Mouse (Mus musculus) testis, adult 2 months (tissue): ENCODE measurements around the gene Efcab11. TPM values are rescaled to one million over a fixed set of nuclear protein-coding genes. Genes with fewer than 3 reads are reported as not detected.

Experiments
- H3K27ac ChIP-seq: fragments of 200-500 bp; 2 replicates; pipeline ENCODE4 v1.5.1; 2012; ENCODE audit warnings: low read depth, low read length; ENCODE audit not compliant: control insufficient read depth, insufficient read depth
- H3K27me3 ChIP-seq: fragments of 200-500 bp; 2 replicates; pipeline ENCODE4 v1.6.1; 2012; ENCODE audit warnings: mild to moderate bottlenecking, low read length, moderate library complexity; ENCODE audit not compliant: control insufficient read depth, insufficient read depth
- H3K36me3 ChIP-seq: fragments of 200-500 bp; 2 replicates; pipeline ENCODE4 v1.6.1; 2012; ENCODE audit warnings: mild to moderate bottlenecking, low read length; ENCODE audit not compliant: control insufficient read depth, insufficient read depth
- H3K4me1 ChIP-seq: fragments of 200-500 bp; 2 replicates; pipeline ENCODE4 v1.6.1; 2012; ENCODE audit warnings: low read length; ENCODE audit not compliant: control insufficient read depth, insufficient read depth
- H3K4me3 ChIP-seq: fragments of 200-500 bp; 2 replicates; pipeline ENCODE4 v1.5.1; 2012; ENCODE audit warnings: low read depth, mild to moderate bottlenecking, low read length, moderate library complexity, mixed read lengths; ENCODE audit not compliant: control insufficient read depth
- CTCF ChIP-seq: fragments of 200-500 bp; IDR thresholded peaks from 2 replicates; pipeline ENCODE4 v1.5.1; 2012; ENCODE audit warnings: low read depth, mild to moderate bottlenecking, inconsistent platforms, low read length, moderate library complexity; ENCODE audit not compliant: control insufficient read depth, insufficient read depth, insufficient replicate concordance
- POLR2A ChIP-seq: fragments of 200-500 bp; IDR thresholded peaks from 2 replicates; pipeline ENCODE4 v1.6.1; 2012; ENCODE audit warnings: low read depth, mild to moderate bottlenecking, inconsistent platforms, low read length, moderate library complexity; ENCODE audit not compliant: control insufficient read depth
- polyA plus RNA-seq: library from polyadenylated mRNA; depleted of rRNA; stranded (reverse); fragments of >200 nt; gene quantifications from 2 replicates; pipeline ENCODE4 v1.2.3, GENCODE M21; 2012

Gene Efcab11
- polyA plus RNA-seq, 1 experiment: 7.1 TPM

DNA sequence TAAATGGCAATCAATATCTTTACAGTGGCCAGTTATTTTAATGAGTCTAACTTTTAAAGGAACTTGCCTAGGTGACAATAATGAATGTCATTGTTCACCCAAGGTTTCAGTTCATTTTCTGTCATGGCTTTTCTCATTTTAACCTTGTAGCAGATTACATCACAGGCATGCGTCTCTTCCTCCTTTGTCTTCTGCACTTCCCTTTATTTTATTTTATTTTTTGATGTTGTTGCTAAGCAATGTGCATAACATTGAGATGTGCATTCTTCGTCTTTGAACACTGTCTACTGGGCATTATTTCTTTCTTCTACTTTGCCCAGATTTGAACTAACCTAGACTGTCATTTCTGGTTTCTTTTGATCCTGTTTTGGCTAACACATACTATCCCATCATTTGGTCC, 88.3 kb downstream of the Efcab11 start:
- H3K27me3 ChIP-seq: no peaks in the 10 kb centered on the region
- no peak overlapping the region for H3K27ac ChIP-seq
- no peak overlapping the region for H3K4me3 ChIP-seq
- no peak for TF ChIP-seq POLR2A
- no peak for TF ChIP-seq CTCF
- H3K36me3 ChIP-seq: no peaks in the 10 kb centered on the region
- no peaks in the 10 kb centered on the region for H3K4me1 ChIP-seq

DNA sequence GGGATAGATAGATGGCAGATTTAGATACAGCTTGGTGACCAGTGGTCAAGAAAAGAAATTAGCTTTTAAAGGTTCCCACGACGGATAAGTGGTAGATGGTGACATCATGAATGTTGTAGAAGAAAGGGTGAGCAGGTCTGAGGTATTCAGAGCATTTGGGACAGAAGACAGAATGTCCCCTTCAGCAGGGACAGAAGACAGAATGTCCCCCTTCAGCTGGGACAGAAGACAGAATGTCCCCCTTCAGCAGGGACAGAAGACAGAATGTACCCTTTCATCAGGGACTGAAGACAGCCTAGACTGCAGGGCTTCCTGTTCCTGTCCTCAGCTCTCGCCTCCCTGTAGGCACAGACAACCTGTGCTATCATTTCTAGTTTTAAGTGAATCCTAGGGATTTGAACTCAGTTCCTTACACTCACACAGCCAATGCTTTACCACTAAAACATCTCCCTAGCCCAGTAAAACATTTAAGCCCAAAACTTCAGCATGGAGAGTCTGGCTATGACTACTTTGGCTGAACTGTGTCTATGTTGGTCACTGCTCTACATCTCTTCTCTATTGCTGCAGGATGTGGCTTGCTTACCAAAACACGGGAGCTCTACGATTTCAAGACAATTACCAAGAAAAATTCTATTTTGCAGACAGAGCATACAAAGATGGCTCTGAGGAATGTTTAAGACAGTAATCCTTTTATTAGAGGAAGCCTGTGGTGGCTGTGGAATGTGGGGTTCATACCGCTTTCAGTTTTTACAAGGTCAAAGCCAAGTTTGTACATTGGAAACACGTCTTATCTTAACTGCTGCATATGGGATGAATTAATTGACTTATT, 89.2 kb downstream of the Efcab11 start:
- H3K4me3 ChIP-seq: no peak overlapping the region
- no peak for TF ChIP-seq POLR2A
- TF ChIP-seq CTCF: no peak
- no peaks in the 10 kb centered on the region for H3K27me3 ChIP-seq
- H3K36me3 ChIP-seq: no peaks in the 10 kb centered on the region
- no peaks in the 10 kb centered on the region for H3K4me1 ChIP-seq
- H3K27ac ChIP-seq: no peak overlapping the region

DNA sequence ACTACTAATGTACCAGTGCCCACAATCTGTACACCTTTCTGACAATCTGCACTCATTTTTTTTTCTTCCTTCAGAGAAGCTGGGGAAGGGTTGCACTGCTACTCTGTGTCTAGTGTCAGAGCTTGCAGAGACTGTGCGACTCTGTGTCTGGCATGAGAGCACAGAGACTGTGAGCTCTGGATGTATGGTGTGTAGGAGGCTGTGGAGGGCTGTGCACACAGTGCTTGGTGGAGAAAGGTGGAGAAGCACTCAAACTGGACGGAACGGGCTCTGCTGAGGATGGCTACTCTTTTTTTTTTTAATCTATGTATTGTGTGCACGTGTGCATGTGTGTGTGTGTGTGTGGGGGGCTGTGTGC, 90.1 kb downstream of the Efcab11 start:
- Histone ChIP-seq H3K27ac (no peak overlapping the region), H3K36me3 (no peaks in the 10 kb centered on the region), H3K27me3 (no peaks in the 10 kb centered on the region), H3K4me3 (no peak overlapping the region), H3K4me1 (no peaks in the 10 kb centered on the region)
- TF ChIP-seq POLR2A (no peak), CTCF (no peak)

DNA sequence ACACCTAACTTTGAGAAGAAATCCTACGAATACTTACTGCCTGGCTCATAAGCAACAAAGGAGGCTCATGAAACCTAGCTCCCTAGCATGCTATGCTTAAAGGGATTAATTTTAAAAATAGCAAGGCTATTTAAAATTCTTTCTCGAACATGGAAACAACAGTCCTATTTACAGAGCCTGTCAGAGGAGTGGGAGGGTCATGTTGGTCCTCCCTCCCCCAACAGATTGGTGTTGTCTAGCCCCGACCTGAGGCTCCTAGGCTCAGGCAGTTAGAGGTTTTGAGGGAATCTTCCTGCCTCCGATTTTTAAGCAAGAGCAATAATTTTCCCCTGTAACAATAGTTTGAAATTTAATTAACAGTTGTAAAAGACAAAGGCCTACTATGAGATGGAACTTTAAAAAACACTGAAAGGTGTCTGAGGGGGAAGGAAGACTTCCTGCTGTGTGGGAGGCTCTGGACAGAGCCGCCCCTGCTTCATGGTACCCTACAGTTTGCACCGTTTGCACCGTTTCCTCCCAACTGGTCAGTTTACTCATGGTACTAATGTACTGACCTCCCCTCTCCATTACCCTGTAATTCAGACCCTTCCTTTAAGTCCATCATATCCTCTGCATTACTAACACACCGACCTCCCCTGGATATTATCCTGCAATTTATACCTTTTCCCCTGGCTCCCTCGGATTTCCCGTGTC, 90.6 kb downstream of the Efcab11 start:
- Histone ChIP-seq H3K4me1 (no peaks in the 10 kb centered on the region), H3K27ac (no peak overlapping the region), H3K27me3 (no peaks in the 10 kb centered on the region), H3K4me3 (no peak overlapping the region), H3K36me3 (no peaks in the 10 kb centered on the region)
- TF ChIP-seq CTCF (no peak), POLR2A (no peak)

DNA sequence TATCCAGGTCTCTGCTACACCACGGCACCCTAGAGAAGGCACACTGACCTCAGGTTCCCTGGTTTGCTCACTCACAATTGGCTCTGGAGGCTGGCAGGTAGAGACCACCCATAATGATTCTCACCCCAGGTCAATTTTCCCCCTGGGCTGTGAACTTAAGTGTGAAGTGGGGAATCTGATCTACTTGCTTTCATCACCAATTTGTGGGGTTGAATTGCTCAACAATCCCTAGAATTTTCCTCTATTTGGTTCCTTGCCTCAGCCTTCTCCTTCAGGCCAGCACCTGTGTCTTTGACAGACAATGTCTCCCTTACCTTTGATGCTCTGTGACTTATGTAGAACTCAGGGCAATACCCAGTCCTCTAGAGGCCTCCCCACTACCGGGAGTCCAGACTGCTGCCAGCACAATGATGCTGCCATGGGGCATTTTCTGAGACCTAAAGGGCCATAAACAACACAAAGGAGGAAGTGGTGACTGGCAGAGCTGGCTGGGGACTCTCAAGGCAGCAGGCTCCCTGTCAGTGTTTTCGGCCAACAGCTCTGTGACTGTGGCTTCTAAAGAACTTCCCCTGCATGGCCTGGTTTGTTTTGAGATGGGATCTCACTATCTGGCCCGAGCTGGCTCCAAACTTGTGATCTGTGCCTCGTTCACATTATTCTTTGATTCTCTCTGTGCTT, 94.8 kb downstream of the Efcab11 start:
- TF ChIP-seq POLR2A: no peak
- TF ChIP-seq CTCF: no peak
- no peaks in the 10 kb centered on the region for H3K4me1 ChIP-seq
- H3K4me3 ChIP-seq: no peak overlapping the region

DNA sequence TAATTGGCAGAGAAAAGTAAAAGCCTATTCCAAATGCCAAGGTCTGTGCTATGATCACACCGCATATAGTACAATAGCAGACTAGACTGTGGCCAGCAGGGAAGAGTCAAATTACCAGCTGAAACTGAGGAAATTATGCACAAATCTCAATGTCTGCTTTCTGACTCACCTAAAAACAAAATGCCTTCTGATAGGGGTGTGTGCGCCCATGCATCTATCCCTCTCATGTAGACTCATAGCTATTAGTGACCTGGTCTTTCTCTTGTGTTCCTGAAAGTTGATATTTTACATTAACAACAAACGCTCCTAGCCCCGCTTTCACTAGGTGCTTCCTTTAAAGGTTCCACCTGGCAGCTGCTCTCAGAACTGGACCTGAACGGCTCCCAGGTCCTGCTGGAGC, 102.5 kb downstream of the Efcab11 start:
- Histone ChIP-seq H3K4me1 (no peaks in the 10 kb centered on the region), H3K27ac (no peak overlapping the region), H3K36me3 (no peaks in the 10 kb centered on the region), H3K27me3 (no peaks in the 10 kb centered on the region), H3K4me3 (no peak overlapping the region)
- no peak for TF ChIP-seq CTCF
- no peak for TF ChIP-seq POLR2A

More for the DNA sequence above, 94.8 kb downstream of the Efcab11 start:
- H3K27me3 ChIP-seq: no peaks in the 10 kb centered on the region
- no peak overlapping the region for H3K27ac ChIP-seq
- H3K36me3 ChIP-seq: no peaks in the 10 kb centered on the region

DNA sequence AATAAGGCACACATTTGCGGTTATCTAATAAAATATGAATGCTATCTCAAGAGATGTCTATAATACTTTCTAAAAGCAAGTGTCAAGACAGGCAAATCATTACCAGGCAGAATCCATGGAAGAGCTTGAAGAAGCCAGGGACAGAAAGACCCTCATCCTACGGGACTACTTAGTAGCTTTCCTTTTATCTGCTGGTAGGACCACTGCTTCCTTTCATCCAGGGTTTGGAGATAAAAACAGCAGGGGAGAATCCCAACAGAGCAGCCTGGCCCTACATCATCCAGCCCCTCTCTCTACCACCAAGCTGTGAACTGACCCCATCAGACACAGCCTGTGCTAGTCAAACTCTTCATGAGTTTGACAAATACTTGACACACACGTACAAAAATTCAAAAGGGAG, 103.8 kb downstream of the Efcab11 start:
- Histone ChIP-seq H3K4me1 (no peaks in the 10 kb centered on the region), H3K4me3 (no peak overlapping the region), H3K27ac (no peak overlapping the region), H3K27me3 (no peaks in the 10 kb centered on the region), H3K36me3 (no peaks in the 10 kb centered on the region)
- TF ChIP-seq POLR2A (no peak), CTCF (no peak)
